Mouse (Mus musculus) natural killer cell, adult 2 months (primary cell): ENCODE data around the gene Sdhb.

ENCODE experiments used
- DNase-seq, 2 experiments: peaks; one replicate each; pipeline ENCODE4 v3.0.0; 2022; ENCODE audit warnings: low spot score in 2 of 2

Gene Sdhb

GRCm38 (mm10) chr4:140948481-140948880, 12.5 kb upstream of the Sdhb start:
- no peak for DNase-seq

DNA sequence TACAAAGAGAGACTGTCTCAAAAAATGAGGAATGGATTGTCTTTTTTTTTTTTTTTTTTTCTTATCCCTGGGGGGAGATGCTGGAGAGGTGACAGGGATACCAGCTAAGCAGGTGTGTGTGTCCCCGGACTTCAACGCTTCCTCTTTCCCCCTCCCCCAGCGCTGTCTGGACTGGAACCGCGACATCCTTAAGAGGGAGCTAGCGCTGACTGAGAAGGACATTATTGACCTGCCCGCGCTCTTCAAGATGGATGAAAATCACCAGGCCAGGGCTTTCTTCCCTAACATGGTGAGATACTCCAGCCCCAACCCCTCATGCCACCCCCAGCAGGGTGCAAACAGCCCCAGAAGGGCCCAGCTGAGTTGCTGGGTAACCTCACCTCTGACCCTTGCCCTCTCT, 12.0 kb upstream of the Sdhb start:
- DNase-seq = no peak

DNA sequence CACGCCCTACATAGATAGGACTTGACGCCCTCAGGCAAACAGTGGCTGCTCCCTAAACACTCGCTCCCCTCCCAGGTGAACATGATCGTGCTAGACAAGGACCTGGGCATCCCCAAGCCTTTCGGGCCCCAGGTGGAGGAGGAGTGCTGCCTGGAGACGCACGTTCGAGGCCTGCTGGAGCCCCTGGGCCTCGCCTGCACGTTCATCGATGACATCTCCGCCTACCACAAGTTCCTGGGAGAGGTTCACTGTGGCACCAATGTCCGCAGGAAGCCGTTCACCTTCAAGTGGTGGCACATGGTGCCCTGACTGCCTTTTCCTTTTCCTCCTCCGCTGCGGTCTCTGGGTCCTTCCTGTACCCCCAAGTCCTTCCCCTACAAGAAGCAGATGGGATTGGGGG, 11.4 kb upstream of the Sdhb start:
- no peak for DNase-seq

DNA sequence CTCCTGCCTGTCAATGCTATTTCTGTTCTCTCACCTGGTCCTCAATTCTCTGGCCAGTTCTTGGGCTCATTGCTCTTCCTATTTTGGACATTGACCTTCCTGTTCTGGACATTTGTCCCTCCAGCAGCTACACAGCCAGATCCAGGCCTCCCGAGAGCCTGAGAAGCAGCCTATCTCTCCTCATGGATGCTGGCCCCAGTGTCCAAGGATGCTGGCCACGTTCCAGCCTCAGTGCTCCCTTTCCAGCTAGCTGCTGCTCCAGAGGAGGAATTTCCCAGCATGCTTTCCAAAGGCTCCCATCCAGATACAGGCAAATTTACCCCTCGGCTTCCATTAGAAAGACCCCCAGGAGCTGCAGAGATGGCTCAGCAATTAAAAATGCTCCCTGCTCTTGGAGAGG, 10.4 kb upstream of the Sdhb start:
- DNase-seq = no peak

- peak; percentile 82 to 87 for DNase-seq
These were observed 9.0 kb upstream of the Sdhb start for GRCm38 (mm10) chr4:140951861-140952641.

DNA sequence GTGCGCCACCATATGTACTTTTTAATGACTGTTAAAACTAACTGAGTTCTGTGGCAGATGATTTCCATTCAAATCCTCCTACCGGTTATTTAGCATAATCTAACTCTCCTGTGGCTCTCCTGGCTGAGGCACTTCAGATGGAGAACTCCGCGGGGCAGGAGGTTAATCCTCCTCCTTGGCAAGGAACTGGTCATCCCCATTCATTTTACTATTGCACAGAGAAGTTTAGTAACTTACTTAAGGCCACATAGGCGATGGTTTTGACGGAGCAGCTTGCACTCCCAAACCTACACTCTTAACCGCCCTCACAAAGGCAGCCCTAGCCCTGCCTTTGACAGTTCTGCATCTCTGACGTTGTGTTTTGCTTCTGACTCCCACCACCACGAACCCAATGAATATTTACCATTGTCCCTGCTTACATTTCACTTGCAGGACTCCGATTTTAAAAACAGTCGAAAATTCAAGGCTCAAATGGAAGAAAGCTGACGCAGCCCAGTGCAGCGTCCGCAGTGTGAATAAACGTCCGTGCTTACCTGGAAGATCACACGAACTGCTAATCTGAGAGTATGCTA, 3.8 kb upstream of the Sdhb start:
- DNase-seq = no peak

- DNase-seq = peak; percentile 79 to 85
These were observed 3.3 kb upstream of the Sdhb start for GRCm38 (mm10) chr4:140957725-140958124.

DNA sequence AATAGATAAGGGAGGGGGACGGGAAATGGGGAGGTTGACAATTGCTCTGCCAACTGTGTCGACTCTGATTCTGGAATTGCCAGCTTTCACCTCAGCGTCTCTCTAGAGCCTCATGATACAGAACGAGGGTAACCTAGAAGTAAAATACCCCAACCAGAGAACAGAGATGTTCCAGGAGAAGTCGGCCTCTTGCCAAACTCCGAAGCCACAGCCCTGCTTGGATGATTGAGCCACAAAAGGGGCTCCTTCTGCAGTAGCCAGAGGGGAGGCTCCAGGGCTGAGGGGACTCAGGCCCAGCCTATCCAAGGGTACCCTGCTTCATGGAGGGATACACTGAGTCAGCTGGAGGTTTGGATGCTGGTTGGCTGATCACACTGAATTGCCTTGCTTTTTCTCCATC, 2.7 kb upstream of the Sdhb start:
- DNase-seq = no peak

DNA sequence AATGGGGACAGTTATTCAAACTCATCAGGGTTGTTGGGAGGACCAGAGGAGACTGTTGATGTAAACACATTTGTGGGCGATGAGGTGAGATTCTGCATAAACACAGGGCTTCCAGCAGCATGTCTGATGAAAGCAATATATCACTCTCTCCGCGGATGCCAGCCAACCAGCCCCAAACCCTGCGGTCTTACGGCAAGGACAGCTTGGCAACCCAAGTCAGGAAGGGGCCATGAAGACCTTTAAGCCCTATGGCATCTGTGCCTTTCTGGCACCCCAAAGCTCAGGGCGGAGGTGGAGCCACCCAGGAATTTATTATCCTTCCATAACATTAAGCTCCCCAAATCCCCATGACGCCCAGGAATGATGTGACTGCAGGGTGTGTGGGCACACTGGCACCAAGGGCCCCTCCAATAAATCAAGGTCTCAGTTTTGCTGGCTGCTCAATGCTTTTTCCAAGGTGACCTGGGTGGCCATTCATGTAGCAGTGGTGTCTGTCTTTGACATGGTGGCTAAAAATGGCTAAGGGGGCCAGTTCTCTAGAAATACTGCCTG, 1.8 kb upstream of the Sdhb start:
- no peak for DNase-seq

GRCm38 (mm10) chr4:140959715-140960479, 1.1 kb upstream of the Sdhb start:
- no peak for DNase-seq

GRCm38 (mm10) chr4:140961467-140962206, 634 bp downstream of the Sdhb start:
- no peak for DNase-seq

DNA sequence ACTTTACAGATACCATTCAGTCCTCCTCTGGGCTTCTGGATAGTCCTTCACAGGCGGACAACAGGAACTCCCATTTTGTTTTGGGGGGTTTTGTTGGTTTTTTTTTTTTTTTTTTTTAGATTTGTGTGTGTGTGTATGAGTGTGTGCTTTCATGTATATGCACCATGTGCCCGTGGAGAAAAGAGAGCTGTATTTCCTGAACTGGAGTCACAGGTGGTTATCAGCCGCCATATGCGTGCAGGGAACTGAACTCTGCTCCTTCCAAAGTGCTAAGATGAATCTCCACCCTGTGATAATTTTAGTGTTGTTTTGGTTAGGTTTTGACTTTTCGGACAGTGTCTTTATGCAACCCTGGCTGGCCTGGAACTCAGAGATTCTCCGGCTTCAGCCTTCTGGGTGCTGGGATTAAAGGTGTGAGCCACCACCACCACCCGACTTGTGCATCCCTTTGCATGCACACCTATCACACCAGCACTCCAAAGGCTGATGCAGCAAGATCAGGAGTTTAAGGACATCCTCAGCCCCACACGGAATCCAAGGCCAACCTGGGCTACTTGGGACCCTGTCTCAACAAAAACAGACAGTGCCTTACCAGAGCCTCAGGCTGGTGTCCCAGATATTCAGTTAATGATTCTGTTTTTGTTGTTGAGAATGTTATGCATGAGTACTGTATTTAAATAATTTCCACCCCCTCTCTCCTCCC, 1.4 kb downstream of the Sdhb start:
- no peak for DNase-seq

DNA sequence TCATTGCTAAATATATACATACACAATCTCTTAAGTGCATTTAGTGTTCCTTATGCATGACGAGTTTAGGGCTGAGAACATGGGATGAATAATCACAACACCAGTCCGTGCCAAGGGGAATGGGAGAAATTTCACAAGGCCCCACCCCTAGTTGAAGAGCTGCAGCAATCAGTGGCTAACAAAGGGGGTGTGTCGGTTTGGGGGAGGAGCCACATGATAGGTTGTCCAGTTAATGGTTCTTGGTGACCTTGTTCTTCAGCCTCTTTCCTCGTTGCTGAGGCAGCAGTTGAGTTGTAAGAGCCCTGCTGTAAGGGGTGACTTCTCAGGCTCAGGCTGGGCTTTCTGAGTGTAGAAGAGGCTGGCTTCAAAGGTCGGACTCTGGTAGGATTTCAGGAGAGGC, 1.9 kb downstream of the Sdhb start:
- DNase-seq = no peak

GRCm38 (mm10) chr4:140963941-140964597, 3.1 kb downstream of the Sdhb start:
- no peak for DNase-seq

GRCm38 (mm10) chr4:140964620-140965019, 3.6 kb downstream of the Sdhb start:
- peak; percentile 65 to 77 for DNase-seq

DNA sequence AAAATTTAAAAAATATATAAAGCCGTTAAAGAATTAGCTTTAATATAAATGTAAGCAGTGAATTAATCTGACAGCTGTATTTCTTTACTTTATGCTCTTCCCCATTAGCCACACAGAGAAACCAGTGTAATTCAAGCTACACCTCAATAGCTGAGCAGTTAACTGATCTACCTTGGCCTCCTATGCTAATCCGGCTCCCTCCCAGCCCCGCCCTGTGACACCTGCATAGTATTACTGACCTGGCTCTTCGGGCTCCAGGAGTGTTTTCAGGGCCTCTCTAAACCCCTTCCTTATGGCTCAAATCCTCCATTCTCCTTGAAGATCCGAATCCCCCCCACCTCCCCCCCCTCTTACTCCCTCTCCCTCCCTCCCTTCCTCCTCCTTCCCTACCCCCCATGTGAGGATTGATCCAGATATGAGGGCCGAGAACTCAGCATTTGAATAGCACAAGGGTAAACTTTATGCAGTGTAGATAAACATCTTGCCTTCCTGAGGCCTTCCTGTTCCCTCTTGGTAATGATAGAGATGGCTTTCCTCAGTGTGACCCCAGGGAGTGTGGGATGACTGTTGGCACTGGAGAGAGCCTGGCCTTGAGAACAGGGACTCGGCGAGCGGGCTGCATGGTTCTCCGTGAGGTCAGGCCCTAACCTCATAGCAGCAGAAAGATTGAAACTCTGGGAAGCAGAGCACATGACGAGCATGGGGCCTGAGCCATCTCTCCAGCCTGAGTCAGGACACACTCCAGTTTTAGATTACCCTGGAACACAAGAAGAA, 6.6 kb downstream of the Sdhb start:
- no peak for DNase-seq

DNA sequence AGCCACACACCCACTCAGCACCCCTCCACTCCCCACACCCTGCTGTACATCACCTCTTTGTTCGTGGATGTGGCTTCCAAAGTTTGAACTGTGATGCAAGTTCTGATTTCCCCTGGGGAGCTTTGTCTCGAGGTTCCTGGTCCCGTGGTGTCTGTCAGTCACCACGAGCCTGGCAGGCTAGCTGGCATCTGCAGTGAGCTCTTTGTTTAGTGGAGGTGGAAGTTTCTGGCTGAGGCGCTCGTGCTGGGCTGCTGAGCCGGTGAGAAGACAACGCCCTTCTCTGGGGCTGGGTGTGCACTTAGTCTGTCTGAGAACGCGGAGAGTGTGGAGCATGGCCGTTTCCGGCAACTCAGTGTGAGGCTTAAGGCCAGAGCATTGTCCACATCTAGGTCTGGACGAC, 10.7 kb downstream of the Sdhb start:
- DNase-seq = no peak

GRCm38 (mm10) chr4:140974408-140974807, 13.4 kb downstream of the Sdhb start:
- no peak for DNase-seq

GRCm38 (mm10) chr4:140975356-140975755, 14.4 kb downstream of the Sdhb start:
- no peak for DNase-seq

GRCm38 (mm10) chr4:140977278-140977677, 16.3 kb downstream of the Sdhb start:
- DNase-seq = no peak
